12 mouse cellular contexts compared by ENCODE assay signal in genomic region chr2:117685836-117686453, GRCm38 (mm10).
A peak's percentile ranks its signal among the peaks of the same experiment; 100 is the strongest.
DNase-seq lines count a peak whose midpoint lies in the region; ATAC-seq and TF ChIP-seq lines count a peak whose summit lies in the region.
"Had no signal": no experiment of that assay in that cellular context is flagged by ENCODE, and none has a peak within 500 bp of the region (broad histone marks: within the 10 kb centered on the region; RNA-seq: fewer than 3 reads in every experiment).

No protein-coding gene starts in this region.

- H3K27ac ChIP-seq in lung, embryonic 14.5 days (ENCODE audit: low read depth): no peak overlapping the region; the same call in 1 of the 2 replicates
- no peak overlapping the region for H3K27ac ChIP-seq in liver, postnatal 0 days (ENCODE audit: low read depth)
- H3K27ac ChIP-seq: embryonic facial prominence, embryonic 13.5 days; hindbrain, embryonic 15.5 days; neural tube, embryonic 15.5 days had no signal

- H3K4me3 ChIP-seq in lung, embryonic 14.5 days (ENCODE audit: low read depth, low read length): no peak overlapping the region
- H3K4me3 ChIP-seq in lung, adult 2 months (replicated peaks; ENCODE audit: extremely low read depth, low read depth, low read length): no peak overlapping the region
- H3K4me3 ChIP-seq in liver, postnatal 0 days (ENCODE audit: low read depth, low read length): no peak overlapping the region
- H3K4me3 ChIP-seq: embryonic facial prominence, embryonic 13.5 days; hindbrain, embryonic 15.5 days; neural tube, embryonic 15.5 days had no signal

- H3K36me3 ChIP-seq in lung, embryonic 14.5 days (ENCODE audit: insufficient read depth): no peaks in the 10 kb centered on the region
- H3K36me3 ChIP-seq in liver, postnatal 0 days (replicated peaks; ENCODE audit: insufficient read depth, low read length): no peaks in the 10 kb centered on the region
- H3K36me3 ChIP-seq: embryonic facial prominence, embryonic 13.5 days; hindbrain, embryonic 15.5 days; neural tube, embryonic 15.5 days had no signal

- ATAC-seq in frontal cortex, adult (ENCODE audit: low TSS enrichment): peak; percentile 77
- ATAC-seq in lung, embryonic 14.5 days (ENCODE audit: insufficient read depth): peak; percentile 98
- ATAC-seq in liver, postnatal 0 days: no peak

- no peak overlapping the region for H3K9ac ChIP-seq in lung, embryonic 14.5 days
- H3K9ac ChIP-seq in liver, postnatal 0 days (replicated peaks): no peak overlapping the region
- H3K9ac ChIP-seq: embryonic facial prominence, embryonic 13.5 days; hindbrain, embryonic 15.5 days; neural tube, embryonic 15.5 days had no signal

- H3K9me3 ChIP-seq in lung, embryonic 14.5 days (ENCODE audit: low read depth, low read length): no peaks in the 10 kb centered on the region; the same call in 1 of the 2 replicates
- H3K9me3 ChIP-seq in liver, postnatal 0 days (ENCODE audit: low read length): no peaks in the 10 kb centered on the region
- H3K9me3 ChIP-seq: hindbrain, embryonic 15.5 days; neural tube, embryonic 15.5 days had no signal

- TF ChIP-seq CTCF in lung, embryonic 14.5 days (IDR thresholded peaks at IDR 0.05; ENCODE audit: low read depth): no peak
- TF ChIP-seq CTCF in lung, adult 2 months (IDR thresholded peaks at IDR 0.05; ENCODE audit: insufficient read depth, low read length): no peak
- TF ChIP-seq CTCF in liver, postnatal 0 days (IDR thresholded peaks at IDR 0.05; ENCODE audit: low read depth): no peak

- no peak for DNase-seq in frontal cortex, postnatal 10 days (ENCODE audit: low spot score in 2 of 2)
- DNase-seq in lung, embryonic 14.5 days: peak; percentile 91
- DNase-seq in lung, adult 2 months: no peak
- peak; percentile 7 to 38 for DNase-seq in cerebellum, postnatal 10 days
- peak; percentile 50 for DNase-seq in lung, postnatal 14 days
- no peak for DNase-seq in liver, postnatal 0 days
- no peak for DNase-seq in spleen, adult 12 weeks (ENCODE audit: low spot score)
- DNase-seq: gastrocnemius, postnatal 10 days had no signal

- TF ChIP-seq POLR2A in lung, adult 2 months (IDR thresholded peaks at IDR 0.05; ENCODE audit: borderline replicate concordance, extremely low read depth, low read depth, low read length): no peak

- WGBS in lung, embryonic 14.5 days: 33% methylated on average over 4 of the region's 4 CpGs
- whole genome bisulfite sequencing in lung, adult 2 months: 53% methylated on average over 4 of the region's 4 CpGs
- 81% methylated on average over 4 of the region's 4 CpGs for WGBS in liver, postnatal 0 days (ENCODE audit: insufficient replicate concordance)

- H3K4me2 ChIP-seq in lung, embryonic 14.5 days: no peak overlapping the region
- H3K4me2 ChIP-seq in liver, postnatal 0 days (ENCODE audit: low read depth, low read length): no peak overlapping the region
- H3K4me2 ChIP-seq: embryonic facial prominence, embryonic 13.5 days; hindbrain, embryonic 15.5 days; neural tube, embryonic 15.5 days had no signal

- TF ChIP-seq EP300 in liver, postnatal 0 days (IDR thresholded peaks at IDR 0.05; ENCODE audit: low read depth): no peak

- H3K4me1 ChIP-seq in lung, embryonic 14.5 days (ENCODE audit: insufficient read depth): no peaks in the 10 kb centered on the region
- no peaks in the 10 kb centered on the region for H3K4me1 ChIP-seq in lung, adult 2 months (ENCODE audit: control insufficient read depth, insufficient read depth, low read length)
- H3K4me1 ChIP-seq in liver, postnatal 0 days (ENCODE audit: insufficient read depth): no peaks in the 10 kb centered on the region
- H3K4me1 ChIP-seq: embryonic facial prominence, embryonic 13.5 days; hindbrain, embryonic 15.5 days; neural tube, embryonic 15.5 days had no signal

- no peaks in the 10 kb centered on the region for H3K27me3 ChIP-seq in lung, embryonic 14.5 days (ENCODE audit: insufficient read depth, low read length)
- H3K27me3 ChIP-seq in liver, postnatal 0 days (ENCODE audit: insufficient read depth, low read length): no peaks in the 10 kb centered on the region
- H3K27me3 ChIP-seq: embryonic facial prominence, embryonic 13.5 days; hindbrain, embryonic 15.5 days; neural tube, embryonic 15.5 days had no signal

Comparison
In these comparisons a context has a peak if more than half of its experiments do, and no peak if none do; other contexts are left out.
1. DNase-seq: peak in lung, embryonic 14.5 days (single experiment), cerebellum, postnatal 10 days (2 of 2) and lung, postnatal 14 days (single experiment); none in frontal cortex, postnatal 10 days (0 of 2), lung, adult 2 months (single experiment), liver, postnatal 0 days (single experiment) and spleen, adult 12 weeks (single experiment).